Mouse (Mus musculus) cortical plate, adult 2 months (tissue): ENCODE measurements around the gene Olfr1440. TPM values are rescaled to one million over a fixed set of nuclear protein-coding genes. Genes with fewer than 3 reads are reported as not detected.

Experiments
- H3K27ac ChIP-seq: fragments of 200-500 bp; 2 replicates; pipeline ENCODE4 v1.5.1; 2012; ENCODE audit warnings: low read length, control low read depth, inconsistent platforms; ENCODE audit not compliant: insufficient read depth
- H3K4me1 ChIP-seq: fragments of 200-500 bp; 2 replicates; pipeline ENCODE4 v1.6.1; 2011; ENCODE audit warnings: low read length; ENCODE audit not compliant: control insufficient read depth, insufficient read depth
- H3K4me3 ChIP-seq: fragments of 200-500 bp; 2 replicates; pipeline ENCODE4 v1.5.1; 2011; ENCODE audit warnings: mild to moderate bottlenecking, low read length, control low read depth; ENCODE audit not compliant: insufficient read depth
- CTCF ChIP-seq: fragments of 200-500 bp; IDR thresholded peaks from 2 replicates; pipeline ENCODE4 v1.5.1; 2011; ENCODE audit warnings: mild to moderate bottlenecking, control low read depth, low read length; ENCODE audit not compliant: insufficient read depth; ENCODE audit errors: extremely low read depth
- POLR2A ChIP-seq: fragments of 200-500 bp; IDR thresholded peaks from 2 replicates; pipeline ENCODE4 v1.6.1; 2011; ENCODE audit warnings: mild to moderate bottlenecking, low read length, control low read depth; ENCODE audit not compliant: insufficient read depth; ENCODE audit errors: extremely low read depth
- polyA plus RNA-seq: library from polyadenylated mRNA; depleted of rRNA; stranded (reverse); fragments of >200 nt; gene quantifications from 2 replicates; pipeline ENCODE4 v1.2.3, GENCODE M21; 2012; rRNA removed

Gene Olfr1440
- polyA plus RNA-seq, result not detected in 2 replicates

DNA sequence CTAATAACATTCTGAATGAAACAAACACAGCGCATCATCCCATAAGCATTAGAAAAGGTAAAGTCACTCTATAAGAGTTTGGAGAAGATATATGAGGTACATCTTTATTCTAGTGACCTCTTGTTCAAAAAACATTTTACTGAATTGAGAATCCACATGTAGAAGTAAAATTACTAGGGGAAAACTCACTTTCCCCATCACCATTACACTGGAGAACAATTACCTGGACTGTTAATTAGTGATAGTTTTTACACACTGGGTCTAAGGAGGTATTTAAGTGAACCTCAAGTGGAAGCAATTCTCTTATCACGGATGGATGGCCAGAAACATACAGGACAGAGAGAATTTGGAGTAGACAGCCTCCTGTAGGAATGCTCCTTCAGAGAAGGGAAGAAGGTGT, at the start of gene Olfr1440:
TSS of gene Olfr1440 (plus strand) at position 301 of the 400 bp plus-strand sequence.
- TF ChIP-seq CTCF, result no peak
- no peak for TF ChIP-seq POLR2A
- no peak within 1 kb of the TSS for H3K4me3 ChIP-seq
- H3K27ac ChIP-seq, result no peak within 1 kb of the TSS
- no peaks in the 10 kb centered on the region for H3K4me1 ChIP-seq

DNA sequence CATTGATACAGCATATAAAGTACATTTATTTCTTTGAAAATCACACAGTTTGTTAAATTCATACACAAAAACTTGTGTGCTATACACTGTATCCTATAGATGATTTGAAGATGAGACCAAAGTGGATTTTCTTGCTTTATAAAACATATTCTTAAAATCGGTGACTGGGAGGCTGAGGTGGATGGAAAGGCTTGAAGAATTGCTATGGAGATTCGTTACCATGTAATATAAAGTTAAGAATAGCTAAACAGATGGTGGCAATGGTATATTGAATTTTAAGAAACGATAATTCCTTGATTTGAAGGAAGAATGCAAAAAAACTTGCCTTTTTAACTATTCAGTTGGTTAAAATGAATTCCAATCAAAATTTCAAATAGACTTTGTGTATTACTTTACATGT, 14.1 kb upstream of the Olfr1440 start:
- TF ChIP-seq CTCF (no peak), POLR2A (no peak)
- no peak overlapping the region; the same call in 1 of the 2 replicates for H3K27ac ChIP-seq

DNA sequence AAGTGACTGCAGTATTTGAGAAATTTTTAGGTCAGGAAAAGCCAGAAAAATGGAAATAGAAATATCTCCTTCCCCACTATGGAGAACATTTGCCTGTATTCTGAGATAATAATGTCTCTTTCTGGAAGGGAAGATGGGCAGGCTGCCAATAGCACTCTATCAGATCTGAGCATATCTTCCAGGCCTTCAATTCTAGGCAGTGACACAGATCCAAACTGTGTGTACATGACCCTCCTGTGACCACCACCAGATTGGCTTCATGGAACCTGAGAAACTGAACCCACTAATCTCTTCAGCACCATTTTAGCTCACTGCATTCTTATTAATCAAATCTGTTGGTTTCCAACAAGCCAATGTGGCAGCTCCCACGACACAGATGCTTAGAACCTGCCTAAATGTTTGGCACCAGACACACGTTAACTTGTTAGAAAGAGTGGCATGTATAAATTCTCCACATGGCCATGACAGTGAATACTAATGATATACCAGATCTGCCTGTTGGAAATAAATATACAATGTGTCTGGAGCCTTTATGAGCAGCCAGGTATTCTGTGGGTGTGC, 12.5 kb upstream of the Olfr1440 start:
- Histone ChIP-seq H3K4me1 (no peaks in the 10 kb centered on the region), H3K4me3 (no peak overlapping the region), H3K27ac (no peak overlapping the region)
- TF ChIP-seq POLR2A (no peak), CTCF (no peak)

More for the DNA sequence above, 14.1 kb upstream of the Olfr1440 start:
- no peaks in the 10 kb centered on the region for H3K4me1 ChIP-seq
- no peak overlapping the region for H3K4me3 ChIP-seq

DNA sequence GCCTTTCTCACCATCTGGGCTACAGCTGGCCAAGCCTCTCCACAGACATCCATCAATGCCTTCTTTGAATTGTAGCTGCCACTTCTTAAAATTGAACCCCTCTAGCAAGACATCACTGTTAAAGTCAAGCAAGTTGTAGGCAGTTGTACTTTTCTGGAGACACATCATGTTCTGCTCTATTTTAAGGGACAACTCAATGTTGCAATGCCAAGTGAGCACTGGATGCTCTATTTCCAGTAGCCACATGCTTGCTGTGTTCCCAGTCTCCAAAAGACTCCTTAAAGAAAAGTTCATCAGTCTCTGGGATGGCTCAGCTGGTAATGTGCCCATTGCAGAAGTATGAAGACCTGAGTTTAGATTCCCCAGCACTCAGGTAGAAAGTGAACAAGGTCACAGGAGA, 26.7 kb downstream of the Olfr1440 start:
- Histone ChIP-seq H3K27ac (no peak overlapping the region), H3K4me1 (no peaks in the 10 kb centered on the region; the same call in 1 of the 2 replicates), H3K4me3 (no peak overlapping the region)
- TF ChIP-seq CTCF (no peak), POLR2A (no peak)

GRCm38 (mm10) chr19:12417361-12417760, 30.3 kb downstream of the Olfr1440 start, which contains the start of gene Olfr1441:
Olfr1441 (plus strand) TSS chr19:12417433.
- H3K4me1 ChIP-seq, result no peaks in the 10 kb centered on the region; the same call in 1 of the 2 replicates
- TF ChIP-seq POLR2A, result no peak
- no peak for TF ChIP-seq CTCF
- H3K4me3 ChIP-seq, result no peak within 1 kb of the TSS
- H3K27ac ChIP-seq, result no peak within 1 kb of the TSS

- TF ChIP-seq POLR2A (no peak), CTCF (no peak)
- Histone ChIP-seq H3K27ac (no peak overlapping the region), H3K4me1 (no peaks in the 10 kb centered on the region; the same call in 1 of the 2 replicates), H3K4me3 (no peak overlapping the region)
Observed at GRCm38 (mm10) chr19:12418312-12418711, 31.2 kb downstream of the Olfr1440 start.

- Histone ChIP-seq H3K27ac (no peak overlapping the region), H3K4me3 (no peak overlapping the region), H3K4me1 (no peaks in the 10 kb centered on the region; the same call in 1 of the 2 replicates)
- no peak for TF ChIP-seq CTCF
- TF ChIP-seq POLR2A, result no peak
Observed at GRCm38 (mm10) chr19:12420555-12420954, 33.5 kb downstream of the Olfr1440 start.

GRCm38 (mm10) chr19:12421680-12422079, 34.6 kb downstream of the Olfr1440 start:
- H3K4me1 ChIP-seq, result no peaks in the 10 kb centered on the region
- TF ChIP-seq POLR2A (no peak), CTCF (no peak)
- H3K27ac ChIP-seq, result no peak overlapping the region
- H3K4me3 ChIP-seq, result no peak overlapping the region

- Histone ChIP-seq H3K4me3 (no peak overlapping the region), H3K4me1 (no peaks in the 10 kb centered on the region), H3K27ac (no peak overlapping the region)
- no peak for TF ChIP-seq CTCF
- TF ChIP-seq POLR2A, result no peak
Observed at GRCm38 (mm10) chr19:12427101-12427500, 40.0 kb downstream of the Olfr1440 start.

- no peak within 1 kb of the TSS for H3K4me3 ChIP-seq
- H3K27ac ChIP-seq, result no peak within 1 kb of the TSS
- no peaks in the 10 kb centered on the region for H3K4me1 ChIP-seq
- TF ChIP-seq CTCF (no peak), POLR2A (no peak)
Observed at GRCm38 (mm10) chr19:12427605-12428004, 40.5 kb downstream of the Olfr1440 start, which contains the start of gene Pfpl. Pfpl (plus strand) TSS chr19:12427905.
